Mouse (Mus musculus) heart, postnatal 0 days (tissue): Measurements from ENCODE around the gene Atp13a5.

Source experiments
- CTCF ChIP-seq: IDR thresholded peaks from 2 replicates; pipeline ENCODE4 v1.5.1; 2016; ENCODE audit warnings: antibody characterized with exemption, control low read depth, low read depth
- EP300 ChIP-seq: IDR thresholded peaks from 2 replicates; pipeline ENCODE4 v1.6.1; 2016; ENCODE audit warnings: antibody characterized with exemption, low read depth

GRCm38 (mm10) chr16:29314991-29315390, 63.5 kb downstream of the Atp13a5 start:
- no peak for TF ChIP-seq CTCF
- TF ChIP-seq EP300, result no peak
